Mouse (Mus musculus): ENCODE results near the gene Olfr799. TPM values are rescaled to one million over a fixed set of nuclear protein-coding genes. Genes with fewer than 3 reads are reported as not detected.

The Olfr799 gene
- not detected in 2 replicates for polyA plus RNA-seq (2015; fragmentation: Nextera tagmentation; extraction: Ambion mirVana)

- no peak within 1 kb of the TSS for H3K4me2 ChIP-seq (ENCODE audit: low read length)
- H3K9me3 ChIP-seq (replicated peaks; ENCODE audit: low read length) = no peaks in the 10 kb centered on the region
- DNase-seq (ENCODE audit: low spot score) (no peak), ATAC-seq (replicated peaks; ENCODE audit: low FRiP score, low read depth) (no peak)
- H3K9ac ChIP-seq (ENCODE audit: low read depth, low read length) = no peak within 1 kb of the TSS
- 26% methylated on average over 1 of the region's 1 CpGs for WGBS
- no peak within 1 kb of the TSS for H3K27ac ChIP-seq
- no peak for TF ChIP-seq CTCF (IDR thresholded peaks at IDR 0.05; ENCODE audit: low read depth)
- H3K27me3 ChIP-seq (ENCODE audit: insufficient read depth, low read length) = no peaks in the 10 kb centered on the region
- no peaks in the 10 kb centered on the region for H3K4me1 ChIP-seq (replicated peaks; ENCODE audit: insufficient read depth, low read length)
- H3K36me3 ChIP-seq (ENCODE audit: insufficient read depth, low read length) = no peaks in the 10 kb centered on the region
- no peak within 1 kb of the TSS for H3K4me3 ChIP-seq (replicated peaks; ENCODE audit: low read depth, low read length)
These were observed at the start of gene Olfr799 for GRCm38 (mm10) chr10:129637184-129637583. Gene Olfr799 (plus strand): TSS chr10:129637484.

GRCm38 (mm10) chr10:129612470-129612869 is 24.8 kb upstream of the Olfr799 start, which contains the start of gene Olfr796:
Gene Olfr796 (minus strand): TSS chr10:129612570.
- H3K4me1 ChIP-seq (replicated peaks; ENCODE audit: insufficient read depth, low read length) = no peaks in the 10 kb centered on the region
- 95% methylated on average over 1 of the region's 1 CpGs for WGBS

GRCm38 (mm10) chr10:129621724-129622123 is 15.6 kb upstream of the Olfr799 start:
- H3K36me3 ChIP-seq (ENCODE audit: insufficient read depth, low read length) = no peaks in the 10 kb centered on the region
- ATAC-seq (replicated peaks; ENCODE audit: low FRiP score, low read depth) = no peak
- H3K27ac ChIP-seq = no peak overlapping the region

More at GRCm38 (mm10) chr10:129612470-129612869, 24.8 kb upstream of the Olfr799 start, which contains the start of gene Olfr796:
- no peak within 1 kb of the TSS for H3K4me3 ChIP-seq (replicated peaks; ENCODE audit: low read depth, low read length)
- TF ChIP-seq CTCF (IDR thresholded peaks at IDR 0.05; ENCODE audit: low read depth) = no peak
- H3K27ac ChIP-seq = no peak within 1 kb of the TSS
- DNase-seq (ENCODE audit: low spot score) = no peak
- no peak for ATAC-seq (replicated peaks; ENCODE audit: low FRiP score, low read depth)
- no peaks in the 10 kb centered on the region for H3K36me3 ChIP-seq (ENCODE audit: insufficient read depth, low read length)
- H3K9me3 ChIP-seq (replicated peaks; ENCODE audit: low read length) = no peaks in the 10 kb centered on the region
- no peaks in the 10 kb centered on the region for H3K27me3 ChIP-seq (ENCODE audit: insufficient read depth, low read length)
- H3K4me2 ChIP-seq (ENCODE audit: low read length) = no peak within 1 kb of the TSS
- H3K9ac ChIP-seq (ENCODE audit: low read depth, low read length) = no peak within 1 kb of the TSS

GRCm38 (mm10) chr10:129623251-129623650 is 14.0 kb upstream of the Olfr799 start:
- Histone ChIP-seq H3K4me3 (replicated peaks; ENCODE audit: low read depth, low read length) (no peak overlapping the region), H3K27ac (no peak overlapping the region), H3K4me1 (replicated peaks; ENCODE audit: insufficient read depth, low read length) (no peaks in the 10 kb centered on the region), H3K36me3 (ENCODE audit: insufficient read depth, low read length) (no peaks in the 10 kb centered on the region), H3K4me2 (ENCODE audit: low read length) (no peak overlapping the region), H3K9ac (ENCODE audit: low read depth, low read length) (no peak overlapping the region), H3K9me3 (replicated peaks; ENCODE audit: low read length) (no peaks in the 10 kb centered on the region), H3K27me3 (ENCODE audit: insufficient read depth, low read length) (no peaks in the 10 kb centered on the region)
- ATAC-seq (replicated peaks; ENCODE audit: low FRiP score, low read depth) (no peak), DNase-seq (ENCODE audit: low spot score) (no peak)
- TF ChIP-seq CTCF (IDR thresholded peaks at IDR 0.05; ENCODE audit: low read depth) = no peak

More at GRCm38 (mm10) chr10:129621724-129622123, 15.6 kb upstream of the Olfr799 start:
- H3K4me3 ChIP-seq (replicated peaks; ENCODE audit: low read depth, low read length) = no peak overlapping the region
- no peak overlapping the region for H3K9ac ChIP-seq (ENCODE audit: low read depth, low read length)
- H3K4me2 ChIP-seq (ENCODE audit: low read length) = no peak overlapping the region
- H3K4me1 ChIP-seq (replicated peaks; ENCODE audit: insufficient read depth, low read length) = no peaks in the 10 kb centered on the region
- TF ChIP-seq CTCF (IDR thresholded peaks at IDR 0.05; ENCODE audit: low read depth) = no peak
- 26% methylated on average over 1 of the region's 1 CpGs for WGBS
- no peaks in the 10 kb centered on the region for H3K27me3 ChIP-seq (ENCODE audit: insufficient read depth, low read length)
- no peaks in the 10 kb centered on the region for H3K9me3 ChIP-seq (replicated peaks; ENCODE audit: low read length)
- DNase-seq (ENCODE audit: low spot score) = no peak

GRCm38 (mm10) chr10:129627834-129628233 is 9.4 kb upstream of the Olfr799 start, which contains the start of gene Olfr798:
Gene Olfr798 (minus strand): TSS chr10:129627934.
- WGBS = 70% methylated on average over 1 of the region's 1 CpGs
- no peak within 1 kb of the TSS for H3K27ac ChIP-seq
- H3K4me3 ChIP-seq (replicated peaks; ENCODE audit: low read depth, low read length) = no peak within 1 kb of the TSS
- H3K4me1 ChIP-seq (replicated peaks; ENCODE audit: insufficient read depth, low read length) = no peaks in the 10 kb centered on the region
- TF ChIP-seq CTCF (IDR thresholded peaks at IDR 0.05; ENCODE audit: low read depth) = no peak
- H3K9me3 ChIP-seq (replicated peaks; ENCODE audit: low read length) = no peaks in the 10 kb centered on the region
- H3K9ac ChIP-seq (ENCODE audit: low read depth, low read length) = no peak within 1 kb of the TSS
- ATAC-seq (replicated peaks; ENCODE audit: low FRiP score, low read depth) = no peak
- no peaks in the 10 kb centered on the region for H3K27me3 ChIP-seq (ENCODE audit: insufficient read depth, low read length)
- H3K4me2 ChIP-seq (ENCODE audit: low read length) = no peak within 1 kb of the TSS
- no peak for DNase-seq (ENCODE audit: low spot score)
- H3K36me3 ChIP-seq (ENCODE audit: insufficient read depth, low read length) = no peaks in the 10 kb centered on the region

- no peak for ATAC-seq (replicated peaks; ENCODE audit: low FRiP score, low read depth)
- WGBS = 80% methylated on average over 1 of the region's 1 CpGs
- Histone ChIP-seq H3K36me3 (ENCODE audit: insufficient read depth, low read length) (no peaks in the 10 kb centered on the region), H3K4me1 (replicated peaks; ENCODE audit: insufficient read depth, low read length) (no peaks in the 10 kb centered on the region), H3K9ac (ENCODE audit: low read depth, low read length) (no peak overlapping the region), H3K9me3 (replicated peaks; ENCODE audit: low read length) (no peaks in the 10 kb centered on the region), H3K27ac (no peak overlapping the region), H3K4me2 (ENCODE audit: low read length) (no peak overlapping the region), H3K4me3 (replicated peaks; ENCODE audit: low read depth, low read length) (no peak overlapping the region), H3K27me3 (ENCODE audit: insufficient read depth, low read length) (no peaks in the 10 kb centered on the region)
- no peak for DNase-seq (ENCODE audit: low spot score)
- no peak for TF ChIP-seq CTCF (IDR thresholded peaks at IDR 0.05; ENCODE audit: low read depth)
These were observed 14.5 kb downstream of the Olfr799 start for GRCm38 (mm10) chr10:129651763-129652162.

- Histone ChIP-seq H3K36me3 (ENCODE audit: insufficient read depth, low read length) (no peaks in the 10 kb centered on the region), H3K27me3 (ENCODE audit: insufficient read depth, low read length) (no peaks in the 10 kb centered on the region), H3K4me3 (replicated peaks; ENCODE audit: low read depth, low read length) (no peak within 1 kb of the TSS), H3K9ac (ENCODE audit: low read depth, low read length) (no peak within 1 kb of the TSS), H3K27ac (no peak within 1 kb of the TSS), H3K4me2 (ENCODE audit: low read length) (no peak within 1 kb of the TSS), H3K9me3 (replicated peaks; ENCODE audit: low read length) (no peaks in the 10 kb centered on the region), H3K4me1 (replicated peaks; ENCODE audit: insufficient read depth, low read length) (no peaks in the 10 kb centered on the region)
- TF ChIP-seq CTCF (IDR thresholded peaks at IDR 0.05; ENCODE audit: low read depth) = no peak
- DNase-seq (ENCODE audit: low spot score) (no peak), ATAC-seq (replicated peaks; ENCODE audit: low FRiP score, low read depth) (no peak)
These were observed 20.1 kb downstream of the Olfr799 start, which contains the start of gene Olfr800 for GRCm38 (mm10) chr10:129657394-129657793. Gene Olfr800 (plus strand): TSS chr10:129657694.

All from kidney, postnatal 0 days (tissue).